Mouse (Mus musculus) hematopoietic stem cell, adult 5-6 weeks (primary cell): Measurements from ENCODE around the gene Mdga1. TPM values are rescaled to one million over a fixed set of nuclear protein-coding genes. Genes with fewer than 3 reads are reported as not detected.
A peak's percentile ranks its signal among the peaks of the same experiment; 100 is the strongest.

ENCODE experiments used
- ATAC-seq, 2 experiments: fragments of 125-278 bp in 1 of 2; replicated peaks in 1 of 2; 2 replicates each; pipeline ENCODE4 v1.8.0; 2016 to 2017; ENCODE audit warnings: inconsistent platforms in 2 of 2, mild to moderate bottlenecking in 2 of 2, moderate number of reproducible peaks in 2 of 2, low read depth in 1 of 2, moderate TSS enrichment in 1 of 2; ENCODE audit not compliant: low FRiP score in 2 of 2, poor library complexity in 2 of 2, severe bottlenecking in 2 of 2, insufficient read depth in 1 of 2, low TSS enrichment in 1 of 2
- total RNA-seq: library from RNA; stranded (forward); fragments of 172-1452, 232-1000 nt; gene quantifications from 2 replicates; pipeline ENCODE4 v1.2.3, GENCODE M21; 2017

Mdga1 gene
- total RNA-seq, 1 experiment from 2014 or later, result 26.6 TPM

- ATAC-seq, result no peak
Measured at GRCm38 (mm10) chr17:29900289-29900688, 69.6 kb downstream of the Mdga1 start.

- ATAC-seq, result peak in 1 of 2 experiments; percentile 25; a peak in 2 of 4 replicates
Measured at GRCm38 (mm10) chr17:29896181-29897054, 73.5 kb downstream of the Mdga1 start.

GRCm38 (mm10) chr17:29895566-29895965 lies 74.3 kb downstream of the Mdga1 start:
- no peak for ATAC-seq

GRCm38 (mm10) chr17:29894965-29895364 lies 74.9 kb downstream of the Mdga1 start:
- no peak for ATAC-seq

- no peak for ATAC-seq
Measured at GRCm38 (mm10) chr17:29890451-29891110, 79.3 kb downstream of the Mdga1 start.

- 0 out of 4 replicates have a peak, but pooled peaks of 1 of the 2 experiments have one; percentile 12 for ATAC-seq
Measured at GRCm38 (mm10) chr17:29888981-29889980, 80.6 kb downstream of the Mdga1 start.

- ATAC-seq, result no peak; a peak in 1 of 4 replicates
Measured at GRCm38 (mm10) chr17:29887881-29888826, 81.7 kb downstream of the Mdga1 start.

- no peak for ATAC-seq
Measured at GRCm38 (mm10) chr17:29887271-29887880, 82.5 kb downstream of the Mdga1 start.

- peak; percentile 63 to 65 for ATAC-seq
Measured at GRCm38 (mm10) chr17:29886655-29887251, 83.1 kb downstream of the Mdga1 start.

- ATAC-seq, result no peak
Measured at GRCm38 (mm10) chr17:29886061-29886460, 83.8 kb downstream of the Mdga1 start.

GRCm38 (mm10) chr17:29884596-29884995 lies 85.3 kb downstream of the Mdga1 start:
- ATAC-seq, result no peak

GRCm38 (mm10) chr17:29883351-29883750 lies 86.5 kb downstream of the Mdga1 start:
- ATAC-seq, result no peak

GRCm38 (mm10) chr17:29882885-29883284 lies 87.0 kb downstream of the Mdga1 start:
- 0 out of 4 replicates have a peak, but pooled peaks of 1 of the 2 experiments have one; percentile 30 for ATAC-seq

GRCm38 (mm10) chr17:29880251-29880650 lies 89.6 kb downstream of the Mdga1 start:
- ATAC-seq, result no peak

- ATAC-seq, result no peak
Measured at GRCm38 (mm10) chr17:29878990-29879389, 90.9 kb downstream of the Mdga1 start.
